In genomic region chr10:93763074-93763473, GRCm38 (mm10) we compare ENCODE assay signal across 9 mouse cellular contexts.
A peak's percentile ranks its signal among the peaks of the same experiment; 100 is the strongest.
DNase-seq lines count a peak whose midpoint lies in the region; ATAC-seq and TF ChIP-seq lines count a peak whose summit lies in the region.
"Had no signal": no experiment of that assay in that cellular context is flagged by ENCODE, and none has a peak within 500 bp of the region (broad histone marks: within the 10 kb centered on the region; RNA-seq: fewer than 3 reads in every experiment).

No protein-coding gene starts in this region.

- peak; percentile 29 for DNase-seq in gastrocnemius, adult 18-20 months (ENCODE audit: low spot score)
- no peak for DNase-seq in gastrocnemius, postnatal 4 days (ENCODE audit: low spot score in 2 of 2)
- DNase-seq in 3134 (ENCODE audit: extremely low read depth, insufficient read length, low spot score) = peak; percentile 15
- no peak for DNase-seq in Patski (ENCODE audit: low read depth, low spot score)
- DNase-seq in thymus, postnatal 36 days = peak; percentile 54 to 59
- no peak for DNase-seq in right cerebral cortex, postnatal 4 days

- H3K4me3 ChIP-seq in embryonic fibroblast, embryonic 13.5 days (ENCODE audit: insufficient read depth, low read length) = no peak overlapping the region
- H3K4me3 ChIP-seq: limb, embryonic 12.5 days had no signal

- in situ Hi-C loops in Patski (cut with MboI; ENCODE audit: low pct_unique_long_range_greater_than_20kb) = no loop called here

- H3K27ac ChIP-seq in embryonic fibroblast, embryonic 13.5 days (ENCODE audit: insufficient read depth, low read length) = no peak overlapping the region
- H3K27ac ChIP-seq: limb, embryonic 12.5 days had no signal

- POLR2A ChIA-PET in Patski (lab: Charles Lee) = interaction anchor here (0.9 kb wide), 1 partner anchor 12 kb away, joined by 3 read pairs; no protein-coding TSS in a partner anchor

- peak; percentile 78 for TF ChIP-seq CTCF in Patski (IDR thresholded peaks at IDR 0.05)
- peak; percentile 39; the same call in 1 of the 2 replicates for TF ChIP-seq CTCF in embryonic fibroblast, embryonic 13.5 days (IDR thresholded peaks at IDR 0.05; ENCODE audit: borderline replicate concordance, insufficient read depth, low read length)

- CTCF ChIA-PET in Patski (lab: Charles Lee) = interaction anchor here (0.6 to 1.6 kb wide), 5 partner anchors 9 to 169 kb away, joined by 3 to 5 read pairs (median 3); no protein-coding TSS in a partner anchor

- ATAC-seq in Patski = no peak
- peak; percentile 77 for ATAC-seq in megakaryocyte, adult 5-6 weeks (ENCODE audit: poor library complexity, severe bottlenecking)

- no peak for TF ChIP-seq POLR2A in embryonic fibroblast, embryonic 13.5 days (IDR thresholded peaks at IDR 0.05; ENCODE audit: low read depth, low read length)

- no peaks in the 10 kb centered on the region for H3K27me3 ChIP-seq in Patski
- H3K27me3 ChIP-seq: limb, embryonic 12.5 days had no signal

- peaks cover 6% of the 10 kb centered on the region; the same call in 1 of the 2 replicates for H3K4me1 ChIP-seq in embryonic fibroblast, embryonic 13.5 days (ENCODE audit: control insufficient read depth, insufficient read depth, low read length)
- H3K4me1 ChIP-seq: limb, embryonic 12.5 days had no signal

Comparison
In these comparisons a context has a peak if more than half of its experiments do, and no peak if none do; other contexts are left out.
1. DNase-seq: peak in gastrocnemius, adult 18-20 months (single experiment), 3134 (single experiment) and thymus, postnatal 36 days (2 of 2); none in gastrocnemius, postnatal 4 days (0 of 2), Patski (single experiment) and right cerebral cortex, postnatal 4 days (single experiment).